Mouse (Mus musculus): ENCODE measurements around the gene Ifna16. TPM values are rescaled to one million over a fixed set of nuclear protein-coding genes. Genes with fewer than 3 reads are reported as not detected.

Ifna16 gene
- polyA plus RNA-seq (2012; rRNA removed) = not detected in 2 replicates

GRCm38 (mm10) chr4:88676824-88677223 is at the start of gene Ifna16:
Gene Ifna16 (minus strand): TSS chr4:88676924.
- TF ChIP-seq POLR2A (IDR thresholded peaks at IDR 0.05; ENCODE audit: borderline replicate concordance, insufficient read depth, low read length) = no peak
- TF ChIP-seq CTCF (IDR thresholded peaks at IDR 0.05; ENCODE audit: borderline replicate concordance, insufficient read depth, low read depth, low read length) = no peak
- Histone ChIP-seq H3K4me3 (replicated peaks; ENCODE audit: insufficient read depth, low read depth, low read length) (no peak within 1 kb of the TSS), H3K27ac (ENCODE audit: insufficient read depth, low read length) (no peak within 1 kb of the TSS), H3K4me1 (ENCODE audit: control insufficient read depth, insufficient read depth, low read length) (no peaks in the 10 kb centered on the region), H3K27me3 (ENCODE audit: control insufficient read depth, insufficient read depth, low read length) (no peaks in the 10 kb centered on the region)
- no peak for DNase-seq
- WGBS = 86% methylated on average over 1 of the region's 1 CpGs

GRCm38 (mm10) chr4:88723497-88724090 is 46.9 kb upstream of the Ifna16 start:
- DNase-seq = no peak
- Histone ChIP-seq H3K27ac (ENCODE audit: insufficient read depth, low read length) (no peak overlapping the region), H3K4me1 (ENCODE audit: control insufficient read depth, insufficient read depth, low read length) (no peaks in the 10 kb centered on the region), H3K27me3 (ENCODE audit: control insufficient read depth, insufficient read depth, low read length) (no peaks in the 10 kb centered on the region), H3K4me3 (replicated peaks; ENCODE audit: insufficient read depth, low read depth, low read length) (no peak overlapping the region)
- WGBS = 69% methylated on average over 8 of the region's 8 CpGs
- no peak for TF ChIP-seq POLR2A (IDR thresholded peaks at IDR 0.05; ENCODE audit: borderline replicate concordance, insufficient read depth, low read length)
- TF ChIP-seq CTCF (IDR thresholded peaks at IDR 0.05; ENCODE audit: borderline replicate concordance, insufficient read depth, low read depth, low read length) = no peak

- WGBS = under 1% methylated on average over 82 of the region's 82 CpGs
- Histone ChIP-seq H3K4me3 (replicated peaks; ENCODE audit: insufficient read depth, low read depth, low read length) (peak within 1 kb of the TSS; percentile 98), H3K4me1 (ENCODE audit: control insufficient read depth, insufficient read depth, low read length) (no peaks in the 10 kb centered on the region), H3K27ac (ENCODE audit: insufficient read depth, low read length) (peak within 1 kb of the TSS; percentile 100), H3K27me3 (ENCODE audit: control insufficient read depth, insufficient read depth, low read length) (no peaks in the 10 kb centered on the region)
- no peak for TF ChIP-seq CTCF (IDR thresholded peaks at IDR 0.05; ENCODE audit: borderline replicate concordance, insufficient read depth, low read depth, low read length)
- TF ChIP-seq POLR2A (IDR thresholded peaks at IDR 0.05; ENCODE audit: borderline replicate concordance, insufficient read depth, low read length) = peak; percentile 90
- peak; percentile 95 to 96 for DNase-seq
Measured at GRCm38 (mm10) chr4:88721791-88722721, 45.3 kb upstream of the Ifna16 start, which contains the start of the genes Gm26566 and Klhl9. Gene Gm26566 (plus strand): TSS chr4:88721805. Gene Klhl9 (minus strand): TSS chr4:88722465.

- WGBS = 3% methylated on average over 1 of the region's 1 CpGs
- no peak overlapping the region for H3K27ac ChIP-seq (ENCODE audit: insufficient read depth, low read length)
- peak overlapping the region; percentile 26 for H3K4me3 ChIP-seq (replicated peaks; ENCODE audit: insufficient read depth, low read depth, low read length)
- H3K4me1 ChIP-seq (ENCODE audit: control insufficient read depth, insufficient read depth, low read length) = no peaks in the 10 kb centered on the region; the same call in 1 of the 2 replicates
- TF ChIP-seq POLR2A (IDR thresholded peaks at IDR 0.05; ENCODE audit: borderline replicate concordance, insufficient read depth, low read length) (no peak), CTCF (IDR thresholded peaks at IDR 0.05; ENCODE audit: borderline replicate concordance, insufficient read depth, low read depth, low read length) (no peak)
- H3K27me3 ChIP-seq (ENCODE audit: control insufficient read depth, insufficient read depth, low read length) = no peaks in the 10 kb centered on the region
- DNase-seq = no peak
Measured at GRCm38 (mm10) chr4:88718715-88719114, 42.0 kb upstream of the Ifna16 start.

GRCm38 (mm10) chr4:88715059-88715458 is 38.3 kb upstream of the Ifna16 start:
- Histone ChIP-seq H3K27me3 (ENCODE audit: control insufficient read depth, insufficient read depth, low read length) (no peaks in the 10 kb centered on the region), H3K27ac (ENCODE audit: insufficient read depth, low read length) (no peak overlapping the region), H3K4me3 (replicated peaks; ENCODE audit: insufficient read depth, low read depth, low read length) (no peak overlapping the region), H3K4me1 (ENCODE audit: control insufficient read depth, insufficient read depth, low read length) (no peaks in the 10 kb centered on the region; the same call in 1 of the 2 replicates)
- TF ChIP-seq CTCF (IDR thresholded peaks at IDR 0.05; ENCODE audit: borderline replicate concordance, insufficient read depth, low read depth, low read length) = no peak
- DNase-seq = peak; percentile 25 to 26

GRCm38 (mm10) chr4:88714281-88714680 is 37.6 kb upstream of the Ifna16 start:
- Histone ChIP-seq H3K27ac (ENCODE audit: insufficient read depth, low read length) (no peak overlapping the region), H3K4me3 (replicated peaks; ENCODE audit: insufficient read depth, low read depth, low read length) (no peak overlapping the region), H3K27me3 (ENCODE audit: control insufficient read depth, insufficient read depth, low read length) (no peaks in the 10 kb centered on the region), H3K4me1 (ENCODE audit: control insufficient read depth, insufficient read depth, low read length) (no peaks in the 10 kb centered on the region; the same call in 1 of the 2 replicates)
- WGBS = 72% methylated on average over 1 of the region's 1 CpGs
- no peak for TF ChIP-seq POLR2A (IDR thresholded peaks at IDR 0.05; ENCODE audit: borderline replicate concordance, insufficient read depth, low read length)
- TF ChIP-seq CTCF (IDR thresholded peaks at IDR 0.05; ENCODE audit: borderline replicate concordance, insufficient read depth, low read depth, low read length) = no peak
- DNase-seq = peak in 1 of 2 experiments; percentile 13

- Histone ChIP-seq H3K27me3 (ENCODE audit: control insufficient read depth, insufficient read depth, low read length) (no peaks in the 10 kb centered on the region), H3K4me3 (replicated peaks; ENCODE audit: insufficient read depth, low read depth, low read length) (no peak overlapping the region), H3K27ac (ENCODE audit: insufficient read depth, low read length) (no peak overlapping the region), H3K4me1 (ENCODE audit: control insufficient read depth, insufficient read depth, low read length) (no peaks in the 10 kb centered on the region)
- WGBS = 90% methylated on average over 1 of the region's 1 CpGs
- TF ChIP-seq CTCF (IDR thresholded peaks at IDR 0.05; ENCODE audit: borderline replicate concordance, insufficient read depth, low read depth, low read length) (no peak), POLR2A (IDR thresholded peaks at IDR 0.05; ENCODE audit: borderline replicate concordance, insufficient read depth, low read length) (no peak)
- DNase-seq = no peak
Measured at GRCm38 (mm10) chr4:88707128-88707826, 30.6 kb upstream of the Ifna16 start.
